Mouse (Mus musculus): ENCODE results near the gene Zcchc18. TPM values are rescaled to one million over a fixed set of nuclear protein-coding genes. Genes with fewer than 3 reads are reported as not detected.
A peak's percentile ranks its signal among the peaks of the same experiment; 100 is the strongest.

Gene Zcchc18
- polyA plus RNA-seq, 1 experiment = 4.5 TPM

DNA sequence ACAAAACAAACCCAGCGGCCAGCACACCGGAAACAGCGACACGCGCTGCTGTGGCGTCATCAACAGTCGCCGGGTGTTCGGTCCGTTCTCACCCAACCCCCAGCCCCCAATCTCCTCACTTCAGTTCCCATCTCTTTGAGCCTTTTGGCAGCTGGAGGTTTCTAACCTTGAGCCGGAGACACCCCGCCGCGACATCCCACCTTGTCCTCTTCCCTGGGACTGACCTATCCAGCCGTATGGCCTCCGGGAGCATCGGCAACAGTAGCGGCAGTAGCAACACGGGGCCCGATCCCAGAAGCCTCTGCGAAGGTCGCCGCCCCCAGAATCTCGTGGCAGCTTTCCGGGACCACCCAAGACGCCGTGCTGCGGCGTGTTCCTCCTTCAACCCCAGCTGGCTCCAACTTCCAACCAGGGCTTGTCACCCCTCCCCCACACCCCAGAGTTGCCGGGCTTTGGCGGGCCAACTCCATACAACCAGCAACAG is 45.1 kb downstream of the Zcchc18 start, which contains the start of gene Slc25a53:
TSS of gene Slc25a53 (minus strand) at position 303 of the 484 bp plus-strand sequence.
- peak within 1 kb of the TSS; percentile 96 for H3K4me3 ChIP-seq (ENCODE audit: insufficient read depth, low read length)
- peak within 1 kb of the TSS; percentile 93 for H3K27ac ChIP-seq (ENCODE audit: insufficient read depth, low read length)
- no peak for TF ChIP-seq POLR2A (IDR thresholded peaks at IDR 0.05; ENCODE audit: low read depth, low read length)
- TF ChIP-seq CTCF (IDR thresholded peaks at IDR 0.05; ENCODE audit: borderline replicate concordance, insufficient read depth, low read length) = no peak
- no peaks in the 10 kb centered on the region for H3K4me1 ChIP-seq (ENCODE audit: control insufficient read depth, insufficient read depth, low read length)

DNA sequence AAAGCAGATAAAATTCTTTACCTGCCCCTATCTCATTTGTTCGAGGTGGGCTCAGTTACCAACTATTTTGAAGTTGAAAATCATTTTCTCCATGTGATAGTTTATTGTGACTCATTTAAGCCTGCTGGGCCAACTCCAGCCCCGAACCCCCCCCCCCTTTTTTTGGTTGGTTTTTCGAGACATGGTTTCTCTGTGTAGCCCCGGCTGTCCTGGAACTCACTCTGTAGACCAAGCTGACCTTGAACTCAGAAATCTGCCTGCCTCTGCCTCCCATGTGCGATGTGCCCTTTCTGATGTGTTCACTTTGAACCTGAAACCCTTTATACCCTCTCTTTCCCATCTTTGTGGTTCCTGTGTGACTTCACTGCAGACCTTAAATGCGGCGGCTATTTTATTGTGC is 45.5 kb downstream of the Zcchc18 start:
- Histone ChIP-seq H3K4me3 (ENCODE audit: insufficient read depth, low read length) (peak overlapping the region; percentile 96; the same call in 1 of the 2 replicates), H3K4me1 (ENCODE audit: control insufficient read depth, insufficient read depth, low read length) (no peaks in the 10 kb centered on the region), H3K27ac (ENCODE audit: insufficient read depth, low read length) (no peak overlapping the region)
- TF ChIP-seq CTCF (IDR thresholded peaks at IDR 0.05; ENCODE audit: borderline replicate concordance, insufficient read depth, low read length) (no peak), POLR2A (IDR thresholded peaks at IDR 0.05; ENCODE audit: low read depth, low read length) (no peak)

Other genes starting within 250 kb of the Zcchc18 start
- gene Morf4l2, start 249.5 kb upstream of the Zcchc18 start, polyA plus RNA-seq (2011; ENCODE audit: insufficient read length, low read depth, missing spikeins) = 634 and 777 TPM in 2 replicates
- gene Glra4, start 213.0 kb upstream of the Zcchc18 start, polyA plus RNA-seq (2011; ENCODE audit: insufficient read length, low read depth, missing spikeins) = not detected in 2 replicates
- 1.2 and 2.6 TPM in 2 replicates for gene Plp1, start 170.5 kb upstream of the Zcchc18 start, polyA plus RNA-seq (2011; ENCODE audit: insufficient read length, low read depth, missing spikeins)
- 0.12 TPM in 1 of 2 replicates, not detected in the other for gene Rab9b, start 124.4 kb upstream of the Zcchc18 start, polyA plus RNA-seq (2011; ENCODE audit: insufficient read length, low read depth, missing spikeins)
- gene H2bfm, start 65.8 kb upstream of the Zcchc18 start, polyA plus RNA-seq (2011; ENCODE audit: insufficient read length, low read depth, missing spikeins) = not detected in 2 replicates
- gene Tmsb15b2, start 17.7 kb upstream of the Zcchc18 start, polyA plus RNA-seq (2011; ENCODE audit: insufficient read length, low read depth, missing spikeins) = 3.9 and 4.5 TPM in 2 replicates
- gene Tmsb15l, start 16.3 kb upstream of the Zcchc18 start, polyA plus RNA-seq (2011; ENCODE audit: insufficient read length, low read depth, missing spikeins) = 1.1 TPM in 1 of 2 replicates, not detected in the other
- 16.7 and 18.6 TPM in 2 replicates for gene Tmsb15b1, start 16.3 kb upstream of the Zcchc18 start, polyA plus RNA-seq (2011; ENCODE audit: insufficient read length, low read depth, missing spikeins)
- gene Slc25a53, start 45.1 kb downstream of the Zcchc18 start, polyA plus RNA-seq (2011; ENCODE audit: insufficient read length, low read depth, missing spikeins) = 6.7 and 8.0 TPM in 2 replicates
- gene Fam199x, start 56.4 kb downstream of the Zcchc18 start, polyA plus RNA-seq (2011; ENCODE audit: insufficient read length, low read depth, missing spikeins) = 7.9 and 8.1 TPM in 2 replicates
- gene Esx1, start 128.9 kb downstream of the Zcchc18 start, polyA plus RNA-seq (2011; ENCODE audit: insufficient read length, low read depth, missing spikeins) = not detected in 2 replicates